In genomic region chr10:12874577-12875277, GRCm38 (mm10) we compare ENCODE assay signal across 8 mouse cellular contexts. TPM values are rescaled to one million over a fixed set of nuclear protein-coding genes. Genes with fewer than 3 reads are reported as not detected.
A peak's percentile ranks its signal among the peaks of the same experiment; 100 is the strongest.
DNase-seq lines count a peak whose midpoint lies in the region; ATAC-seq and TF ChIP-seq lines count a peak whose summit lies in the region.
"Had no signal": no experiment of that assay in that cellular context is flagged by ENCODE, and none has a peak within 500 bp of the region (broad histone marks: within the 10 kb centered on the region; RNA-seq: fewer than 3 reads in every experiment).

No protein-coding gene starts in this region.

- no peak for TF ChIP-seq CTCF in thymus, adult 2 months (IDR thresholded peaks at IDR 0.05; ENCODE audit: borderline replicate concordance, control insufficient read depth, extremely low read depth, insufficient read depth, low read length, poor library complexity)

- DNase-seq in thymus, adult 2 months: peak; percentile 30
- no peak for DNase-seq in thymus, postnatal 4 days
- peak; percentile 31 for DNase-seq in lung, postnatal 10 days
- DNase-seq in urinary bladder, postnatal 14 days (ENCODE audit: low spot score): no peak
- no peak for DNase-seq in frontal cortex, postnatal 14 days (ENCODE audit: low spot score in 2 of 2)
- DNase-seq in frontal cortex, postnatal 10 days (ENCODE audit: low spot score in 2 of 2): no peak
- DNase-seq: cerebellum, adult 8-10 months had no signal

- ATAC-seq in common myeloid progenitor, adult 5-6 weeks (replicated peaks; ENCODE audit: low read depth, poor library complexity, severe bottlenecking): peak; percentile 98

- peaks cover 7% of the 10 kb centered on the region for H3K4me1 ChIP-seq in thymus, adult 2 months (replicated peaks; ENCODE audit: control insufficient read depth, insufficient read depth, low read length)

- WGBS in thymus, adult 2 months: 30% methylated on average over 8 of the region's 8 CpGs

- TF ChIP-seq POLR2A in thymus, adult 2 months (IDR thresholded peaks at IDR 0.05; ENCODE audit: control insufficient read depth, extremely low read depth, insufficient read depth, low read length, poor library complexity): no peak

- H3K36me3 ChIP-seq in thymus, adult 2 months (ENCODE audit: control insufficient read depth, insufficient read depth, low read length): no peaks in the 10 kb centered on the region

- H3K27ac ChIP-seq in thymus, adult 2 months (ENCODE audit: control insufficient read depth, insufficient read depth, low read length): peak overlapping the region; percentile 79

- no peaks in the 10 kb centered on the region for H3K27me3 ChIP-seq in thymus, adult 2 months (ENCODE audit: control insufficient read depth, insufficient read depth, low read length)

- no peak overlapping the region for H3K4me3 ChIP-seq in thymus, adult 2 months (ENCODE audit: control insufficient read depth, insufficient read depth, low read length)

RNA-seq across cellular contexts. Expression of gene Utrn, which starts 5.6 kb away (rescaled TPM):
- polyA plus RNA-seq in thymus, adult 2 months (2012; rRNA removed): 25.7 and 30.3 TPM in 2 replicates
- total RNA-seq in common myeloid progenitor, adult 5-6 weeks (2017): 45.9 and 46.5 TPM in 2 replicates

Comparison
In these comparisons a context has a peak if more than half of its experiments do, and no peak if none do; other contexts are left out.
1. DNase-seq: peak in thymus, adult 2 months (single experiment) and lung, postnatal 10 days (single experiment); none in thymus, postnatal 4 days (single experiment), urinary bladder, postnatal 14 days (single experiment), frontal cortex, postnatal 14 days (0 of 2) and frontal cortex, postnatal 10 days (0 of 2).